Mouse (Mus musculus) liver, embryonic 18 days (tissue): ENCODE data around the gene Kansl3. TPM values are rescaled to one million over a fixed set of nuclear protein-coding genes. Genes with fewer than 3 reads are reported as not detected.

Experiments
- polyA plus RNA-seq: library from polyadenylated mRNA; depleted of rRNA; stranded (reverse); fragments of >200 nt; gene quantifications from 2 replicates; pipeline ENCODE4 v1.2.3, GENCODE M21; 2012; rRNA removed

Kansl3 gene
- 12.1 and 14.2 TPM in 2 replicates for polyA plus RNA-seq

GRCm38 (mm10) chr1:36368969-36369645 is at the start of gene Kansl3:
Gene Kansl3 (minus strand): TSS chr1:36369181.

GRCm38 (mm10) chr1:36371934-36372845 is 3.2 kb upstream of the Kansl3 start, which contains the start of gene Fer1l5:
Gene Fer1l5 (plus strand): TSS chr1:36372291.

GRCm38 (mm10) chr1:36307495-36308280 is 61.3 kb downstream of the Kansl3 start, which contains the start of gene Arid5a:
Gene Arid5a (plus strand): TSS chr1:36307733.

Other genes with a start within 250 kb of the Kansl3 start
- gene Uggt1, start 124.5 kb downstream of the Kansl3 start, polyA plus RNA-seq = 6.8 and 8.2 TPM in 2 replicates
- 4.8 and 5.1 TPM in 2 replicates for gene Neurl3, start 94.5 kb downstream of the Kansl3 start, polyA plus RNA-seq
- gene Arid5a, start 61.4 kb downstream of the Kansl3 start, polyA plus RNA-seq = 2.9 and 3.4 TPM in 2 replicates
- 0.01 and 0.02 TPM in 2 replicates for gene Fer1l5, start 3.1 kb upstream of the Kansl3 start, polyA plus RNA-seq
- gene Lman2l, start 76.1 kb upstream of the Kansl3 start, polyA plus RNA-seq = 8.1 and 9.4 TPM in 2 replicates
- gene Cnnm4, start 102.4 kb upstream of the Kansl3 start, polyA plus RNA-seq = 0.81 and 0.95 TPM in 2 replicates
- gene Cnnm3, start 142.7 kb upstream of the Kansl3 start, polyA plus RNA-seq = 4.0 and 4.5 TPM in 2 replicates
- 4.4 and 5.0 TPM in 2 replicates for gene Ankrd23, start 167.7 kb upstream of the Kansl3 start, polyA plus RNA-seq
- gene Gm42417, start 170.2 kb upstream of the Kansl3 start, polyA plus RNA-seq = 0.01 TPM in 1 of 2 replicates, not detected in the other
- 4.1 and 4.4 TPM in 2 replicates for gene Ankrd39, start 178.3 kb upstream of the Kansl3 start, polyA plus RNA-seq
- 4.4 and 4.8 TPM in 2 replicates for gene Sema4c, start 189.2 kb upstream of the Kansl3 start, polyA plus RNA-seq